Mouse (Mus musculus): ENCODE data around the gene Kansl1. TPM values are rescaled to one million over a fixed set of nuclear protein-coding genes. Genes with fewer than 3 reads are reported as not detected.

Kansl1 gene
- total RNA-seq, 2 experiments from 2014 or later, result 78.6 to 80.0 TPM

DNA sequence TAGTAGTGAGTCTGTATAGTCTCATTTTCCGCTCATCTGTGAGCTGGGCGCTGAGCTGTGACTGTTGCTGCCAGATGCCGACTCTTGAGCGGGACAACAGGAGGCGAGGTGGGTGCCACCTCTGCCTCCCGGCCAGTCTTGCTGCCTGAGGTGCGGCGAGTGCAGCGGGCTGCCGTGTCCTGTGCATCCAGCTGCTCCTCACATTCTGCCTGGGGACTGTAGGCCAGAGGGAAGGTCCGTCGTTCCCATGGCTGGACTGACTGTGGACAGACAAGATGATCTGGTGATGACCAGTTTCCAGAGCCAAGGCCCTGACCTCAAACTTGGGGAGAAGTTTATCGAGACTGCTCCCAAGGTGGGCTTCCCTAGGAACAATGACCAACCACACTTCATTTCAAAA, 133.7 kb downstream of the Kansl1 start:
- H3K27ac ChIP-seq, result no peak overlapping the region
- H3K4me3 ChIP-seq, result no peak overlapping the region
- DNase-seq (ENCODE audit: extremely low spot score in 1 of 2, low spot score in 2 of 2), result no peak
- intact Hi-C loops (cut with DNase I), result no loop called here
- no peak for TF ChIP-seq CTCF (IDR thresholded peaks at IDR 0.05)

DNA sequence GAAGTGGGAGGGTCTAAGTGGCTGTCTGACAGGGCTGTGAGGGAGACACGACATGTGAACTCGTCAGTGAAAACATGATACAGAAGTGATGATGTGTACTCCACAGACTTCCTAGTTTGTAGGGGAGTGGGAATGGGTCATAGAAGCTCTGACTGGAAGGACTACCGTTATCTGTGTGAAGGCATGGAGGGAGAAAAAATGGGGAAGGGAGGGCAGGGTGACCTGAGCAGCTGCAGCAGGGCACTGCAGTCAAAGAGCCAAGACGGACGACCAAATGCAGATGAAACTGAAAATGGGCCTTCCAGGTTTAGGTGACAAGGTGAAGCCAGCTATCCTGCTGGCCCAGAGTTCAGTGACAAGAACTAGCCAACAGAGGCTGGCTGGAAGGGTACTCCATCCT, 134.5 kb downstream of the Kansl1 start:
- DNase-seq (ENCODE audit: extremely low spot score in 1 of 2, low spot score in 2 of 2), result no peak
- TF ChIP-seq CTCF (IDR thresholded peaks at IDR 0.05), result no peak
- intact Hi-C loops (cut with DNase I), result no loop called here
- H3K27ac ChIP-seq, result peak overlapping the region; percentile 19; the same call in 1 of the 2 replicates
- H3K4me3 ChIP-seq, result no peak overlapping the region

DNA sequence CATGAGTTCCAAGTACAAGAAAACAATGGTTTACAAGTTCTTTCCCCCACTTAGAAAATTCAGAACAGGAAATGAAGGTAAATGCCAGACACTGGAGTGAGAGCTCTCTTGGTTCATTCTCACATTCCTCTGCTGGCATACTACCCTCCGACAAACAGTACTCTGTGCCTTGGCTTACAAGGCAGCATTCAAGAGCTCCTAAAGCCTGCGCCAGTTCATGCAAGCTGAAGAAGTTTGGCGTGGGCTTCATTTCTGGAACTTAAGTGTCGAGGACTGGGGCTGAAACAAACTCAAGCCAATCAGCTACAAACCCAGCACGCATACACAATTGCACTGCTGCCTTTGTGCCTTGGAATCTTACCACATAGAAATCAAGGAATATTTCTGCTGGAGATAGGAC, 136.6 kb downstream of the Kansl1 start:
- Histone ChIP-seq H3K27ac (no peak overlapping the region; the same call in 1 of the 2 replicates), H3K4me3 (no peak overlapping the region)
- TF ChIP-seq CTCF (IDR thresholded peaks at IDR 0.05), result no peak
- intact Hi-C loops (cut with DNase I), result no loop called here
- no peak for DNase-seq (ENCODE audit: extremely low spot score in 1 of 2, low spot score in 2 of 2)

DNA sequence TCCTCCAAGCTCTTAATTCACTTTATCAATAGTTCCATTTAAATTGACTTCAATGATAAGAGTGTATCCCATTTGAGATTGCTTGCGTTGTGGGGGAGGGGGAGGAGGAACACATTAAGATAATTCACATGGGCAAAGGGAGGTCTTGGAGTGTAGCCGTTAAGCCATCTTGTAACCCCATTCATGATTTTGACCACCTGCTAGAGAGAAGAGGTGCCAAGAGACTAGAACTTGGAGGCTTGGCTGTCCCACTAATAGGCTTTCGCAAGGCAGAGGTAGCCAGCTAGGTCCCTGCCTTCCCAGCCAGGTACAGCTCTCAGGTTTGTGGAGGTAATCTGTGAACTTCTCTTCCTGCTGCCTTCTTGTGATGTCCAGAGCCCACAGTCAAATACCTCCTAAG, 137.5 kb downstream of the Kansl1 start:
- TF ChIP-seq CTCF (IDR thresholded peaks at IDR 0.05), result no peak
- intact Hi-C loops (cut with DNase I), result no loop called here
- H3K27ac ChIP-seq, result 0 out of 2 replicates have a peak overlapping the region, but pooled peaks have one; percentile 42
- H3K4me3 ChIP-seq, result no peak overlapping the region
- DNase-seq (ENCODE audit: extremely low spot score in 1 of 2, low spot score in 2 of 2), result no peak

DNA sequence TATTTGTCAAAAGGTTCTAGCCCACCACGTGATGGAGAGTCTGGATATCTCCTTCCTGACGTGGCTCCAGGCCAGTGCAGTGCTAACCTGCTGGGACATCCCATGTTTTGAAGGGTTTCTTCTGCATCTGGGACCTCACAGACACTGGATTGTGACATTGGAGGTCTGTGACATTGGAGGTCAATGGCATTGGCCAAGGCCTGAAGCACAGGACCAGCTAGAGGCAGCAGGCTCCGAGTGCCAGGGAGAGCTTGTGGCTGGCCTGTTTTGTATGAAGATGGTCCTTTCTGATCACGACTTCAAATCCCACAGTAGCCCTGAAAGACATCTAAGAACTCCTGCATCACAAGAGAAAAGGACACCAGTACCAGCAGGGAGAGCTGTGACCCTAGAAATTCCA, 138.5 kb downstream of the Kansl1 start:
- intact Hi-C loops (cut with DNase I), result no loop called here
- TF ChIP-seq CTCF (IDR thresholded peaks at IDR 0.05), result no peak
- no peak overlapping the region for H3K4me3 ChIP-seq
- H3K27ac ChIP-seq, result no peak overlapping the region
- no peak for DNase-seq (ENCODE audit: extremely low spot score in 1 of 2, low spot score in 2 of 2)

DNA sequence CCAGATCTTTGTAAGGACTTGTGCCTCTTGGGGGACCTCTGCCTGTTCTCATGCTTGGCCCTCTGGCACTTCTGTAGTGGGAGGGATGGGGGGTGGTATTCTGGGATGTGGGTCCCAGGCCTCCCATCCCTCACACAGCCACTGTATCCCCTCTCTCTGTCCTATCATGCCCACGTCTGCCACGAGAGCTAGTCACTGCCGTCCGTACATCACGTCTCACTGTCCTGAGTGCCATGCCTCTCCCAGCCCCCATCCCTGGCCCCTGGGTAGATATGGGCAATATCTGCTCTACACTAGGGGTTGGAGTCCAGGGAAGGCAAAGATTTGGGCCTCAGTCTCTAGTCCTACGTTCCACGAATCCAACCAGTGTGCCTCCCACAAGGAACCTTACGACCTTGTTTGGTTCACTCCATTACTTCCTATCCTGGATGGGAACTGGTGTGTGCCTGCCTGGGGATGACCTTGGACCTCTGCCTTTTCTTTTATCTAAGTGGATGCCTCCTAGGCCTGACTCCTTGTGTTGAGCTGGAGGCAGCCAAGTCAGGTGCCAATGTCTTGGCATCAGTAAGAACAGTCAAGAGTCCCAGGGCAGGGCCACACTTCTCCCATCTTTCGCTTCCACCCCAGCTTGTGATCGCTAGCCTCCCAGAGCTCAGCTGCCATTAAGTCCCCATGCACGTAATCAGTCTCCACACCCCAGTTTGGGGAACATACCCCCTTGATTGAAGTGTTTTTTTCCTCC, 139.3 kb downstream of the Kansl1 start:
- no peak for TF ChIP-seq CTCF (IDR thresholded peaks at IDR 0.05)
- intact Hi-C loops (cut with DNase I), result no loop called here
- Histone ChIP-seq H3K4me3 (no peak overlapping the region), H3K27ac (no peak overlapping the region)
- DNase-seq (ENCODE audit: extremely low spot score in 1 of 2, low spot score in 2 of 2), result no peak

DNA sequence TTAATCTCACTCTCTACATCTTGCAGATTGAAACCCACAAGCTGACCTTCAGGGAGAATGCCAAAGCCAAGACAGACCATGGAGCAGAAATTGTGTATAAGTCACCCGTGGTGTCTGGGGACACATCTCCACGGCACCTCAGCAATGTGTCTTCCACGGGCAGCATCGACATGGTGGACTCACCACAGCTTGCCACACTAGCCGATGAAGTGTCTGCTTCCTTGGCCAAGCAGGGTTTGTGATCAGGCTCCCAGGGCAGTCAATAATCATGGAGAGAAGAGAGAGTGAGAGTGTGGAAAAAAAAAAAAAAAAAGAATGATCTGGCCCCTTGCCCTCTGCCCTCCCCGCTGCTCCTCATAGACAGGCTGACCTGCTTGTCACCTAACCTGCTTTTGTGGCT, 140.7 kb downstream of the Kansl1 start:
- intact Hi-C loops (cut with DNase I), result no loop called here
- Histone ChIP-seq H3K27ac (no peak overlapping the region), H3K4me3 (no peak overlapping the region)
- DNase-seq (ENCODE audit: extremely low spot score in 1 of 2, low spot score in 2 of 2), result no peak
- TF ChIP-seq CTCF (IDR thresholded peaks at IDR 0.05), result no peak

DNA sequence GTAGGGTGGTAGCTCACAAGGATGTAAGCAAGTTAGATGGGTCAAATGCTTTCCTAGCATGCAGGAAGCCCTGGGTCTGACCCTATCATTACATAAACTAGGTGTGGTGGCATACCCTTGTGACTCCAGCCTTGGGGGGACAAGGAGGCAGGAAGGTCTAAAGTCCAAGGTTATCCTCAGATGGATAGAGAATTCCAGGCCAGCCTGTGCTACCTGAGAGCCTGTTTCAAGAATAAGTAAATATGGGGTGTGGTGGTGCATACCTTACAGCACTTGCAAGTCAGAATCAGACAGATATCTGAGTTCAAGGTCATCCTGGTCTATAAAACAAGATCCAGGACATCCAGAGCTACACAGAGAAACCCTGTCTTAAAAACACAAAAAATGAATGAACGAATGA, 141.2 kb downstream of the Kansl1 start:
- TF ChIP-seq CTCF (IDR thresholded peaks at IDR 0.05), result no peak
- no peak for DNase-seq (ENCODE audit: extremely low spot score in 1 of 2, low spot score in 2 of 2)
- H3K27ac ChIP-seq, result no peak overlapping the region
- intact Hi-C loops (cut with DNase I), result no loop called here
- no peak overlapping the region for H3K4me3 ChIP-seq

DNA sequence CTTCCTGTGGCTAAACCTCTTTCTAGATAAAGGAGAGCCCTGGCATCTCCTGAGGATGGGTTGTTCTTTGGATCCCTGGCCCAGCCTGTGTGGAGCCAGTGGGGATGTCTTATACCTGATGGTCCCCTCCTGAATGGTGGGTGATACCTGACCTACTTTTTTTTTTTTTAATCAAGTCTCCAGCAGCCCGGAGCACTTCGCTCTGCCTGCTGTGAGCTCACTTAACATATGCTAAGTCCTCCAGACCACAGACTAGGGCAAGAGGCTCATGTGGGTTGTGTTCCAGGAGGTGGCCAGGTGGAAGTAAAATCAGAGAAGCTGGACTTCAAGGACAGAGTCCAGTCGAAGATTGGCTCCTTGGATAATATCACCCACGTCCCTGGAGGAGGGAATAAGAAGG, 146.5 kb downstream of the Kansl1 start:
- intact Hi-C loops (cut with DNase I), result no loop called here
- DNase-seq (ENCODE audit: extremely low spot score in 1 of 2, low spot score in 2 of 2), result no peak
- Histone ChIP-seq H3K4me3 (no peak overlapping the region), H3K27ac (0 out of 2 replicates have a peak overlapping the region, but pooled peaks have one; percentile 7)
- no peak for TF ChIP-seq CTCF (IDR thresholded peaks at IDR 0.05)

DNA sequence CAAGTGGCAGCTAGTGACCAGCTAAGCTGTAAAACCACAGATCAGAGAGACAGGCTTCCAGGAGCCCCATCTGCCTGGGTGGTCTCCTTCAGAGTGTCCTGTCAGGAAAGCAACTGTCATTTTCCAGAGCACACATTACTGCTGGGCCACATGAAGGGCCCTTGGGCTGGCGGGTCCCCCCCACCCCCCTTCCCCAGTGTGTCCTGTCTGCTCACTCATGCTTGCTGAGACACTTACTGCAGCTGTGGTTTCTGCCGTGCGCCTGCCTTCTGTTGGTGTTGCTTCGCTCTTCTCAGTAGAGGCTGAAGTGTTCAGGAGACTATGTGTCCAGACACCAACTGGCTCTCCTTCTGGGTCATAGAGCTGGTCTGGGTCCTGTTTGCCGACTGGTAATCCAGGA, 148.2 kb downstream of the Kansl1 start:
- Histone ChIP-seq H3K4me3 (no peak overlapping the region), H3K27ac (no peak overlapping the region; the same call in 1 of the 2 replicates)
- DNase-seq (ENCODE audit: extremely low spot score in 1 of 2, low spot score in 2 of 2), result no peak
- intact Hi-C loops (cut with DNase I), result no loop called here
- no peak for TF ChIP-seq CTCF (IDR thresholded peaks at IDR 0.05)

DNA sequence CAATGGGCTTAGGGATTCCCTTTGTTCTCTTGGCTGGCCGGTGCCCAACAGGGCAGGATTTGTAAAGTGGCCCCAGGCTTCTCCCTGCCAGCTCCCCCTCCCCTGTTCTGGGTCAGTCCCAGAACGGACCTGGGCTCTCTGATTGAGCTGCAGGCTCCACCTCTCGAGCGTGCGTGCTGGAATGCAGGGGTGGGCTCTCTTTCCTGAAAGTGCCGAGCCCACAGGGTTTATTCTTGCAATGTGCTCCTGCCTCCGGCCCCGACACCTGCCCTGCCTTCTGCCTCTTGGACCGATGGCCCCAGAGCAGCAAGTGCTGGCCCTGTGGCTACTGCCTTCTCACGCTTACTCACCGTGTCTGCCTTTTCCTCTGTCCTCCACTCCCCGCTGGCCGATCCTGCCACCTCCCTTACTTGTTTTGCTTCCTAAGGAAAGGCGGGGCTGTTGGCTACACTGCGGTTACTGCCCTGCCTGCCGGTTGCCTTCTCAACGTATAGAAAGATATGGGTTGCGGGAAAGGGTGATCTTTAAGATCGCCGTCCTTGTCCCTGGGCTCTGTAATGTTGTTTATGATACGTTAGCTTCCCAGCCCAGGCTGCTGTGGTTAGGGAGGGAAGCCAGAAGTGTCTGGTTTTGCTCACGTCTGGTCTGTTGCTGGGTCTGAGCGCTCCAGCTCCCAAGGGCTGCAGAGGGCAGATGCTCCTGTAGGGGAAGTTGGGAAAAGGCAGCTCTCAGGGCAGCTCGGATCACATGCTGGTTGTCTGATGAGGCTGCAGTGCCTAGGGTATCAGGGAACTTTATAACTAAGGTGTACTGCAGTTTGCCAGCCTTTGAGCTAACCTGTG, 149.5 kb downstream of the Kansl1 start:
- intact Hi-C loops (cut with DNase I), result loop anchor here (5.0 to 10.0 kb wide), 2 partner anchors 193 to 806 kb away; partner anchors contain the start of gene Mettl2
- Histone ChIP-seq H3K4me3 (peak overlapping the region; percentile 39), H3K27ac (peak overlapping the region; percentile 61)
- DNase-seq (ENCODE audit: extremely low spot score in 1 of 2, low spot score in 2 of 2), result no peak
- TF ChIP-seq CTCF (IDR thresholded peaks at IDR 0.05), result no peak

DNA sequence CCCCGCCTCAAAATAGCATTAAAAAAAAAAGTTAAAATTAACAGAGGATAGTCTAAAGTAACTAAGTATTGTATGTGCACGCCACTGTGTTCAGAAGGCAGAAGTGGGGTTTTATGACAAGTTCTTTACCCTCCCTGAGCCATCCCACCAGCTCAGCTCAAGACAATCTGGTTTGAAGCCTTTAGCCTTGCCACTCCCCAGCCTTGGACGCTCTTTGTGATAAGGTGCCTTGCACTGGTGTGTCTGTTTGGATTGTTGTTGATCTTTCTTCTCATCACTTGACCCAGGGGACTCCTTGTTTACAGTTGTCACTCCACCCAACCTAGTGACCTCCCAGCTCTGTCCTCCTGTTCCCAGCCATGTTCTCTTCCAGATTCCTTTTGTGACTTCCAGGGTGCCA, 151.0 kb downstream of the Kansl1 start:
- DNase-seq (ENCODE audit: extremely low spot score in 1 of 2, low spot score in 2 of 2), result no peak
- H3K4me3 ChIP-seq, result no peak overlapping the region
- TF ChIP-seq CTCF (IDR thresholded peaks at IDR 0.05), result no peak
- H3K27ac ChIP-seq, result no peak overlapping the region
- intact Hi-C loops (cut with DNase I), result loop anchor here (2.0 to 10.0 kb wide), 3 partner anchors 143 to 807 kb away; partner anchors contain the start of gene Mettl2

Data from left cerebral cortex, adult 2 months (tissue).